Mouse (Mus musculus) lung, adult 2 months (tissue): ENCODE results near the gene Foxq1.

Experiments
- CTCF ChIP-seq: fragments of 200-500 bp; IDR thresholded peaks from 2 replicates; pipeline ENCODE4 v1.5.1; 2011; ENCODE audit warnings: mild to moderate bottlenecking, low read length, control low read depth; ENCODE audit not compliant: insufficient read depth
- POLR2A ChIP-seq: fragments of 200-500 bp; IDR thresholded peaks from 2 replicates; pipeline ENCODE4 v1.6.1; 2011; ENCODE audit warnings: low read depth, mild to moderate bottlenecking, control low read depth, low read length, borderline replicate concordance; ENCODE audit errors: extremely low read depth

GRCm38 (mm10) chr13:31524976-31525375 lies 31.0 kb upstream of the Foxq1 start:
- no peak for TF ChIP-seq POLR2A
- no peak for TF ChIP-seq CTCF
